Mouse (Mus musculus) heart, embryonic 10.5 days (tissue): ENCODE results near the gene Catsper2. TPM values are rescaled to one million over a fixed set of nuclear protein-coding genes. Genes with fewer than 3 reads are reported as not detected.

Experiments
- DNase-seq: peaks from one replicate; pipeline ENCODE4 v3.0.0-alpha.2; 2017; ENCODE audit warnings: low spot score
- H3K27ac ChIP-seq: fragments of 300-500 bp; sonication (generic); 2 replicates; pipeline ENCODE4 v1.5.1; 2016; ENCODE audit warnings: mild to moderate bottlenecking
- H3K27me3 ChIP-seq: fragments of 300-500 bp; sonication (generic); 2 replicates; pipeline ENCODE4 v1.6.1; 2016; ENCODE audit warnings: mild to moderate bottlenecking; ENCODE audit not compliant: poor library complexity, insufficient read depth, severe bottlenecking
- H3K36me3 ChIP-seq: fragments of 300-500 bp; sonication (generic); 2 replicates; pipeline ENCODE4 v1.6.1; 2016; ENCODE audit warnings: mild to moderate bottlenecking, moderate library complexity
- H3K4me1 ChIP-seq: fragments of 300-500 bp; sonication (generic); 2 replicates; pipeline ENCODE4 v1.6.1; 2016; ENCODE audit warnings: mild to moderate bottlenecking
- H3K4me3 ChIP-seq: fragments of 300-500 bp; sonication (generic); 2 replicates; pipeline ENCODE4 v1.5.1; 2016; ENCODE audit warnings: mild to moderate bottlenecking, moderate library complexity
- H3K9me3 ChIP-seq: fragments of 300-500 bp; sonication (generic); 2 replicates; pipeline ENCODE4 v1.6.1; 2016; ENCODE audit warnings: mild to moderate bottlenecking, moderate library complexity
- WGBS: fragments of 180-500 bp; shearing (Covaris S2); methylation state at CpG from one replicate; pipeline ENCODE4 v1.1.7; 2016; 5-methylcytosine and 5-hydroxymethylcytosine counted together
- polyA plus RNA-seq: library from polyadenylated mRNA; unstranded; fragments of >200 nt; fragmentation: Nextera tagmentation; extraction: Ambion mirVana; gene quantifications from 2 replicates; pipeline ENCODE4 v1.2.1, GENCODE M21; 2016

The Catsper2 gene
- 2.8 and 3.1 TPM in 2 replicates for polyA plus RNA-seq

- Histone ChIP-seq H3K4me1 (peaks cover 24% of the 10 kb centered on the region; the same call in 1 of the 2 replicates), H3K9me3 (no peaks in the 10 kb centered on the region), H3K36me3 (peaks cover 24% of the 10 kb centered on the region), H3K4me3 (peak within 1 kb of the TSS; percentile 99), H3K27me3 (no peaks in the 10 kb centered on the region), H3K27ac (peak within 1 kb of the TSS; percentile 99)
- peak; percentile 99 for DNase-seq
- under 1% methylated on average over 68 of the region's 68 CpGs for WGBS
Observed at GRCm38 (mm10) chr2:121413387-121414042, at the start of gene Catsper2, which contains the start of gene Pdia3. Gene Catsper2 (minus strand): TSS chr2:121413792. Gene Pdia3 (plus strand): TSS chr2:121413775.

DNA sequence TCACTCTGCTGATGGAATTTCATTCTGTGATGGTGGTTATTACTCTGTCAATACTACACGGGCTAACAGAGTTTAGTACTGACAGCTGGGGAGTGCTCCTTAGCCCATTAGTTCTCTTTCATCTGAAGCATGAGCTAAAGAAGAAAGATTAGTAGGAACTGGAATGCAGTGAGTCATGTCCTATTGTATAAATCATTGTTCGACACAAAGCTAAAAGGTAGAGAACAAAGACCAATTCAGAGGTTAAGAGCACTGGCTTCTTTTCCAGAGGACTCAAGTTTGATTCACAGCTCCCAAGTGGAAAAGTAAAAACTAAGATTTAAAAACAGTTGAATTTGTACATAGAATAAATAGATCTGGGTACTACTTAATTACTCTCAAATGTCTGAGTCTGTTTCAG is 46.5 kb upstream of the Catsper2 start:
- Histone ChIP-seq H3K4me1 (peaks cover 14% of the 10 kb centered on the region; the same call in 1 of the 2 replicates), H3K27me3 (no peaks in the 10 kb centered on the region), H3K4me3 (no peak overlapping the region), H3K9me3 (no peaks in the 10 kb centered on the region), H3K36me3 (peaks cover 25% of the 10 kb centered on the region), H3K27ac (no peak overlapping the region)
- 86% methylated on average over 2 of the region's 2 CpGs for WGBS
- DNase-seq = no peak

DNA sequence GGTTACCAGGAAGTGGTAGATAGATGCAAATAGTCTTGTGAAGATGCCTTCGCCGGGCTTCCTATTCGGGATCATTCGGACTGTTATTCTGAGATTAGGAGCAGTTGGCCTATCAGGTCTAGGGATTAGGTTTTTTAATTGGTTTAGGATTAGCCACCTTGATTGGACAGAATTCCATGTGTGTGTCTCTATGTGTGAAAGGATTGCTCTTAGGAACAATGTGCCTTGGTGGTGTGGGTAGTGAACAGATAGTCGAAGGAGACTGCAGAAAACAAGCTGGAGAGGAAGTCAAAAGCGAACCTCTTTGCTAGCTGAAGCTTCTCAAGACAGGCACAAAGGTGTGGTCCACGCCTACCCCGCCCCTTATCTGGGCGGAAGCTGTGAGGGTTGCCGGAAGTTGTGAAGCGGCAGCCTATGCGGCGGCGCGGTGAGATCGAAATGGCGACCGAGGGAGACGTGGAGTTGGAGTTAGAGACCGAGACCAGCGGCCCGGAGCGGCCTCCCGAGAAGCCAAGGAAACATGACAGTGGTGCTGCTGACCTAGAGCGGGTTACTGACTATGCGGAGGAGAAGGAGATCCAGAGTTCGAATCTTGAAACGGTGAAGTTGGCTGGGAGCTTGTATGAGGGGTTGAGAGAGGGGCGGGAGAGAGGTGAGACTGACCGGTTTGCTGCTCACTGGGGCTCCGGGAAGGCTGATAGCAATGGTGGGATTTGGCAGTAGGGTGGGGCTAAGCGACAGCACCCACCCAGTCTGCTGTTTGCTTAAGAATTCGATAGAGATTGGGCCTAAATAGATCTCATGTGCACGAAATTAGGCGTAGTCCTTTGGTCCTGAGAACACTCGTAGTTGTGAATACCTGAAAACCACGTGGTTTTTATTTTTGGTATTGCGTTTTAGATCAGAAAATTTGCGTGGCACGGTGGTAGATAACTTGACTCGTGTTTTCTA is 43.4 kb upstream of the Catsper2 start, which contains the start of gene Serinc4:
Gene Serinc4, minus strand, starts transcription at position 90 of the 951 bp plus-strand sequence.
- Histone ChIP-seq H3K27ac (peak within 1 kb of the TSS; percentile 93), H3K4me1 (peaks cover 34% of the 10 kb centered on the region), H3K36me3 (peaks cover 48% of the 10 kb centered on the region), H3K27me3 (no peaks in the 10 kb centered on the region), H3K4me3 (peak within 1 kb of the TSS; percentile 79), H3K9me3 (no peaks in the 10 kb centered on the region)
- 3% methylated on average over 41 of the region's 41 CpGs for WGBS
- DNase-seq = peak; percentile 95

DNA sequence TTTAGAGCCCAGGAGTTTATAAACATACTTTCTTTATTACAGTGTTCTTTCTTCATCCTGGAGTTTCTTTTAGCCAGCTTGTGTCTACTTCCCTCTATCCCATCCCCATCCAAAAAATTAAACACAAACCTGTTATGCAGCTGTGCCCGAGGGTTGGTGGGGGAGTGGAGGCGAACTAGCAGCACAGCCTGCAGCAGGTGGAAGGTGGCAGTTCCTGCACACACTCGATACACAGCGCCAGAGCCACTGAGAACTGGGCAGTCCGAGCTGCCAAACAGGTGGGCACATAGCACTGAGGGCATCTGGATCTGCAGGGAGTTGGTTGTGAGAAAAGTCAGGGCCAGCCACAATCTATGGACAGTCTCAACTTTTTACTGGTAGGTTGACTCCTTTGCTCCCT is 41.9 kb upstream of the Catsper2 start:
- Histone ChIP-seq H3K27ac (no peak overlapping the region), H3K4me1 (peaks cover 44% of the 10 kb centered on the region), H3K9me3 (no peaks in the 10 kb centered on the region), H3K27me3 (no peaks in the 10 kb centered on the region), H3K36me3 (peaks cover 54% of the 10 kb centered on the region), H3K4me3 (no peak overlapping the region)
- WGBS = 80% methylated on average over 5 of the region's 5 CpGs
- no peak for DNase-seq

DNA sequence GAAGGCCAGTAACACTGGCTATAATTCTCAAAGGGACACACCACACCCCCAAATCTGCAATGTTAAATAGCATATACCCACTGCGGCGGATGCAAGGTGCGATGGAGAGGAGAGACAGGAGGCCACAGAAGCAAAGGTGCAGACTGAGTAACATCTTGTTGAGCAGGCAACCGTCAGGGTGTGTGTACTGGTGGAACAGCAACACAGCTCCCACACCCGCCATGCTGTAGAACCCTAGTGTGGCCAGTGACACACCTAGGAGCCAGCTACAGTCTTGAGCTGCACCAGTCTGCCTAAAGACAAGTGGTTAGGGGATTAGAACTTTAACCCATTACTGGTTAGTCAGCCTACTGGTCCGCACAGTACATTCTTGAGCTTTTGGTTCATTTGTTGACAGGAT is 40.3 kb upstream of the Catsper2 start:
- Histone ChIP-seq H3K27me3 (no peaks in the 10 kb centered on the region), H3K27ac (peak overlapping the region; percentile 6; the same call in 1 of the 2 replicates), H3K36me3 (peaks cover 43% of the 10 kb centered on the region), H3K4me1 (peaks cover 49% of the 10 kb centered on the region), H3K9me3 (no peaks in the 10 kb centered on the region), H3K4me3 (no peak overlapping the region)
- WGBS = 83% methylated on average over 6 of the region's 6 CpGs
- no peak for DNase-seq

- no peaks in the 10 kb centered on the region for H3K9me3 ChIP-seq
- H3K4me1 ChIP-seq = peaks cover 51% of the 10 kb centered on the region
- no peaks in the 10 kb centered on the region for H3K27me3 ChIP-seq
- peak within 1 kb of the TSS; percentile 49 for H3K27ac ChIP-seq
- no peak for DNase-seq
- WGBS = 62% methylated on average over 4 of the region's 4 CpGs
- H3K4me3 ChIP-seq = peak within 1 kb of the TSS; percentile 22; the same call in 1 of the 2 replicates
- H3K36me3 ChIP-seq = peaks cover 36% of the 10 kb centered on the region
Observed at GRCm38 (mm10) chr2:121452990-121453389, 39.4 kb upstream of the Catsper2 start, which contains the start of gene Hypk. Gene Hypk (plus strand): TSS chr2:121453290.

DNA sequence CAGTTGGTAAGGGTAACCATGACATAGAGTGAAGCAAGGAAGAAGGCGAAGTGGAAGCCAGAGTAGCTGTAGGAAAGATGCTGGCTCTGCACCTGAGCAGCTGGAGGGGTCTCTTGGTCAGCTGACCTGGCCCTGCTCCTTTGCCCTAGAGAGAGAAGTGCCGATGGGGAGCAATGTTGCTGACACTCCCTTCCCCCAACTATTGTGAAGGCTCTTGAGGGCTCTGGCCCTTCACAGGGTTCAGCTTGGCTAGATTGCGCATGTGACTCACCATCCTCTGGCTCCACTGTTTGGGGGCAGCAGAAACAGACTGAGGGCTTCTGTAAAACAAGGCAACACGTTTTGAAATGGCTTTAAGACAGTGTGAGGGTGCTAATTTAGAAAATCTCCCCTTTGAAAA is 38.8 kb upstream of the Catsper2 start:
- no peaks in the 10 kb centered on the region for H3K9me3 ChIP-seq
- 68% methylated on average over 4 of the region's 4 CpGs for WGBS
- DNase-seq = no peak
- H3K27me3 ChIP-seq = no peaks in the 10 kb centered on the region
- H3K4me1 ChIP-seq = peaks cover 50% of the 10 kb centered on the region
- peak overlapping the region; percentile 49; the same call in 1 of the 2 replicates for H3K27ac ChIP-seq
- H3K36me3 ChIP-seq = peaks cover 34% of the 10 kb centered on the region
- 0 out of 2 replicates have a peak overlapping the region, but pooled peaks have one; percentile 22 for H3K4me3 ChIP-seq

DNA sequence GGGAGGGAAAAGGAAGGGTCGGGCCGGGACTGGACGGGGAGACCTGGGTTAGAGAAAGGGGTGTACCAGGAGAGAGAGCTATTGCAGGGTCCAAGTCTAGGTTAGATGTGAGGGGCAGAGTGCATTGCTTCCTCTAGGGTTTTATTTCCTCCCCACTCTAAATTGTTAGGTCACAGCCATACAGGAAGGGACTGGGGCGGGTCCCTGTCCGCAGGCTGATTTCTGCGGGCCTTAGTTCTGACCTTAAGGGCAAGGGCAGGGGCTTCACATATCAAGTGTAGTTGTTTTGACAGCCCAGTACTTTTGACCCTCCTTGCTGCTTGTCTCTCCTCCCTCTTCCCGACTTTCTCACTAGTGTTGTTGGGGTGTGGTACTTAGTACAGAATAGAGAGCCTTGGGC is 36.5 kb upstream of the Catsper2 start:
- peak overlapping the region; percentile 98 for H3K4me3 ChIP-seq
- peak; percentile 77 for DNase-seq
- H3K27me3 ChIP-seq = no peaks in the 10 kb centered on the region
- no peaks in the 10 kb centered on the region for H3K9me3 ChIP-seq
- H3K36me3 ChIP-seq = peaks cover 34% of the 10 kb centered on the region
- WGBS = 0% methylated on average over 7 of the region's 7 CpGs
- H3K27ac ChIP-seq = peak overlapping the region; percentile 99
- peaks cover 41% of the 10 kb centered on the region for H3K4me1 ChIP-seq

- Histone ChIP-seq H3K36me3 (peaks cover 34% of the 10 kb centered on the region), H3K27me3 (no peaks in the 10 kb centered on the region), H3K9me3 (no peaks in the 10 kb centered on the region), H3K27ac (peak overlapping the region; percentile 99), H3K4me1 (peaks cover 41% of the 10 kb centered on the region), H3K4me3 (peak overlapping the region; percentile 98)
- WGBS = under 1% methylated on average over 54 of the region's 54 CpGs
- DNase-seq = peak; percentile 84
Observed at GRCm38 (mm10) chr2:121449545-121450011, 36.0 kb upstream of the Catsper2 start.

DNA sequence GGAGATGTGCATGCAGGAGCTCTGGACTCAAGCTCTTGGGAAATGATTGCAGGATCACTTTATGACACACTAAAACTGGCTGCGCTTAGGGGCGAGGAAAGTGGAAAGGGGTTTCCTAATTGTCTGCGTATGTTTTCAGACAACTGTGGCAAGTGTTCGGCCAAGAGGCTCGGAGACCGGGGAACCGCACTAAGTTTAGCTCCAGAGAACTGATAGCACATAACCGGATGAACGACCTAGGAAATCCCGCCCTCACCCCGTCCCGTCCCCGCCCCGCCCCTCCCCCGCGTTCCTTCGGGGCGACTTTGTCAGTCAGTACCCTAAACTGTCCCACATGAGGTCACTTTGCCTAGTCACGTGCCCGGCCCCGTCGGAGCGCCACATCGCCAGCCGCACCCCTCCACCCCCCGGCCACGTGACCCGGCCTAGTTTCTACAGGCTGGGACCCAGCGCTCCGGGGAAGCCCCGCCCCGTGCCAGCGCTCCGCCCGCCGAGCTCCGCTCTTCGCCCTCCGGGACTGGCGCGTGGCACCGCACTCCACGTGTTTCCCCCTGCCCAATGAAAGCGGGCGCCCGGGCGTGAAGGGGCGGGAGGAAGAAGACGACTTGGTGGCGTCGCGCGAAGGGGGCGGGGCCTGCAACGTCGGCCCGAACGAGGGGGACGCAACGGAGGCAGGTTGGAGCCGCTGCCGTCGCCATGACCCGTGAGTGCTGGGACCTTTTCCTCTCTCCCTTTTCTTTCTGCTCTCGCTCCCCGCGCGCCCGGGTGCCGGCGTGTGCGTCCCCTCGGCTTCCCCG is 35.3 kb upstream of the Catsper2 start, which contains the start of gene Serf2:
Gene Serf2, plus strand, starts transcription at position 457 of the 797 bp plus-strand sequence.
- H3K9me3 ChIP-seq = no peaks in the 10 kb centered on the region
- peak within 1 kb of the TSS; percentile 99 for H3K27ac ChIP-seq
- H3K36me3 ChIP-seq = peaks cover 31% of the 10 kb centered on the region
- peak; percentile 100 for DNase-seq
- peak within 1 kb of the TSS; percentile 98 for H3K4me3 ChIP-seq
- H3K4me1 ChIP-seq = peaks cover 40% of the 10 kb centered on the region
- H3K27me3 ChIP-seq = no peaks in the 10 kb centered on the region
- WGBS = under 1% methylated on average over 70 of the region's 74 CpGs

DNA sequence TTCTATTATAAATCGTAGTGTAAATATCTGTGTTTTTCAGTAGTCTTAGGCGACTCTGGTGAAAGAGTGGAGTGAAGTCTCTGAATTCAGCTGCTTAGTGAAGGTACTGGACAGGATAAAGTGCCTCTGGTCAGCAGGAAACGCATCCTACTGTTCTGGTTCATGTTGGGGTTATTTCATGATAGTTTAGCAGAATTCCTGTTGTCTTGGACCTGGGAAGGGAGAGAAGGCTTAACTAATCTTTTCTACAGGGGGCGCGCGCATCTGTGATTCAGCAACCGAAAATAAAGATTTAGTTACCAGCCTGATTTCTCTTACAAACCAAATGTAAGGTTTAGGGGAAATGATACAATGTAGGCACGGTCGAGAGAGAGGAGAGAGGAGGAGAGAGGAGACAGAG is 34.5 kb upstream of the Catsper2 start:
- Histone ChIP-seq H3K27me3 (no peaks in the 10 kb centered on the region), H3K27ac (peak overlapping the region; percentile 99), H3K36me3 (peaks cover 23% of the 10 kb centered on the region), H3K9me3 (no peaks in the 10 kb centered on the region), H3K4me1 (peaks cover 34% of the 10 kb centered on the region), H3K4me3 (peak overlapping the region; percentile 98)
- DNase-seq = peak; percentile 74
- WGBS = 17% methylated on average over 9 of the region's 9 CpGs

GRCm38 (mm10) chr2:121447006-121447405 is 33.4 kb upstream of the Catsper2 start:
- DNase-seq = peak; percentile 7
- peaks cover 5% of the 10 kb centered on the region; the same call in 1 of the 2 replicates for H3K27me3 ChIP-seq
- H3K9me3 ChIP-seq = no peaks in the 10 kb centered on the region
- H3K36me3 ChIP-seq = peaks cover 11% of the 10 kb centered on the region; the same call in 1 of the 2 replicates
- H3K27ac ChIP-seq = no peak overlapping the region
- WGBS = 85% methylated on average over 3 of the region's 3 CpGs
- no peak overlapping the region for H3K4me3 ChIP-seq
- H3K4me1 ChIP-seq = peaks cover 34% of the 10 kb centered on the region
